Mouse (Mus musculus) intestine, postnatal 0 days (tissue): Measurements from ENCODE around the gene Drg2. TPM values are rescaled to one million over a fixed set of nuclear protein-coding genes. Genes with fewer than 3 reads are reported as not detected.
A peak's percentile ranks its signal among the peaks of the same experiment; 100 is the strongest.

ENCODE experiments used
- ATAC-seq: fragments of 200-750 bp; cut with Nextera tagmentation; 2 replicates; pipeline ENCODE4 v1.8.0; 2017; ENCODE audit warnings: mild to moderate bottlenecking, moderate TSS enrichment, moderate library complexity
- H3K27ac ChIP-seq: fragments of 300-500 bp; sonication (generic); 2 replicates; pipeline ENCODE4 v1.5.1; 2014; ENCODE audit warnings: mild to moderate bottlenecking, low read depth, low read length, moderate library complexity
- H3K27me3 ChIP-seq: fragments of 300-500 bp; sonication (generic); replicated peaks from 2 replicates; pipeline ENCODE4 v1.6.1; 2014; ENCODE audit warnings: low read length, mixed read lengths; ENCODE audit not compliant: control insufficient read depth, insufficient read depth
- H3K36me3 ChIP-seq: fragments of 300-500 bp; sonication (generic); 2 replicates; pipeline ENCODE4 v1.6.1; 2014; ENCODE audit warnings: mild to moderate bottlenecking, moderate library complexity; ENCODE audit not compliant: control insufficient read depth, insufficient read depth
- H3K4me1 ChIP-seq: fragments of 300-500 bp; sonication (generic); replicated peaks from 2 replicates; pipeline ENCODE4 v1.6.1; 2014; ENCODE audit warnings: antibody characterized with exemption, low read length, mixed read lengths; ENCODE audit not compliant: control insufficient read depth, insufficient read depth
- H3K4me2 ChIP-seq: fragments of 300-500 bp; sonication (generic); replicated peaks from 2 replicates; pipeline ENCODE4 v1.6.1; 2014; ENCODE audit warnings: low read depth, mild to moderate bottlenecking, moderate library complexity
- H3K4me3 ChIP-seq: fragments of 300-500 bp; sonication (generic); 2 replicates; pipeline ENCODE4 v1.5.1; 2014; ENCODE audit warnings: low read depth, low read length
- H3K9ac ChIP-seq: fragments of 300-500 bp; sonication (generic); 2 replicates; pipeline ENCODE4 v1.6.1; 2014; ENCODE audit warnings: mild to moderate bottlenecking, low read depth, low read length
- H3K9me3 ChIP-seq: fragments of 300-500 bp; sonication (generic); 2 replicates; pipeline ENCODE4 v1.6.1; 2016; ENCODE audit warnings: mixed run types; ENCODE audit not compliant: control insufficient read depth
- CTCF ChIP-seq: sonication (generic); IDR thresholded peaks from 2 replicates; pipeline ENCODE4 v1.5.1; 2016; ENCODE audit warnings: low read depth, mild to moderate bottlenecking, control low read depth, antibody characterized with exemption, moderate library complexity
- WGBS: fragments of 180-500 bp; shearing (Covaris S2); extraction: QIAGEN DNeasy Blood & Tissue Kit; methylation state at CpG from one replicate; pipeline ENCODE4 v1.1.7; 2014; 5-methylcytosine and 5-hydroxymethylcytosine counted together
- polyA plus RNA-seq: library from polyadenylated mRNA; unstranded; fragments of >200 nt; fragmentation: Nextera tagmentation; extraction: Ambion mirVana; gene quantifications from 2 replicates; pipeline ENCODE4 v1.2.1, GENCODE M21; 2015

Drg2 gene
- 40.9 and 41.7 TPM in 2 replicates for polyA plus RNA-seq

DNA sequence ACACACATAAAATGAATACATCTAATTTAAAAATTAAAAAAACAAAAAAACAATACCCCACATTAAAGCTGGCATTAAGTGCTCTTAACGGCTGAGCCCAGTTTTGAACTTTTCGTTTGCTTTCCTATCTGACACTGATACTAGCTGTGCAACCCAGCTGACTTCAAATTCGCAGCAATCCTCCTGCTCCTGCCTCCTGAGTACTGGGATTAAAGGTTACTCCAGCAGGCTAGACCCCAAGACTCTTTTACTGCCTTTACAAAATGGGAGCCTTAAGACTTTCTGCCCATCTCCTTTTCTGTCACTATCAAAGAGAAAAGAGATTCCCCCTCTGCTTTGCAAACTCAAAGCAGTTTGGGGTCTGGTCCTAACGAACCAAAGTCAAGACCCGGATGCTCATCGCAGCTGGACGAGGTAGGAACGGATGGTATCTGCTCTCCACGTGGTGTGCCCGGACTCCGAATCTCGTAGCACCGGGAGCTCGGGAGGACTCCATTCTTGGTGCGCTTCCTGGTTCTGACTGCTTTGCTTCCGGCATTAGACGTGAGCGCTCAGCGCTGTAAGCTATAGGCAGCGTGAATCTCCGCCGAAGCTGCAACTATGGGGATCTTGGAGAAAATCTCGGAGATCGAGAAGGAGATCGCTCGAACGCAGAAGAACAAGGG, at the start of gene Drg2:
Drg2 (plus strand) TSS at position 512 of the 665 bp plus-strand sequence.
- no peaks in the 10 kb centered on the region for H3K9me3 ChIP-seq
- TF ChIP-seq CTCF, result no peak
- 5% methylated on average over 27 of the region's 27 CpGs for WGBS
- peak within 1 kb of the TSS; percentile 75 for H3K4me2 ChIP-seq
- ATAC-seq, result peak; percentile 91
- H3K4me1 ChIP-seq, result no peaks in the 10 kb centered on the region; the same call in 1 of the 2 replicates
- H3K27ac ChIP-seq, result peak within 1 kb of the TSS; percentile 57
- peaks cover 29% of the 10 kb centered on the region for H3K36me3 ChIP-seq
- no peaks in the 10 kb centered on the region for H3K27me3 ChIP-seq
- peak within 1 kb of the TSS; percentile 79 for H3K9ac ChIP-seq
- peak within 1 kb of the TSS; percentile 56 for H3K4me3 ChIP-seq

DNA sequence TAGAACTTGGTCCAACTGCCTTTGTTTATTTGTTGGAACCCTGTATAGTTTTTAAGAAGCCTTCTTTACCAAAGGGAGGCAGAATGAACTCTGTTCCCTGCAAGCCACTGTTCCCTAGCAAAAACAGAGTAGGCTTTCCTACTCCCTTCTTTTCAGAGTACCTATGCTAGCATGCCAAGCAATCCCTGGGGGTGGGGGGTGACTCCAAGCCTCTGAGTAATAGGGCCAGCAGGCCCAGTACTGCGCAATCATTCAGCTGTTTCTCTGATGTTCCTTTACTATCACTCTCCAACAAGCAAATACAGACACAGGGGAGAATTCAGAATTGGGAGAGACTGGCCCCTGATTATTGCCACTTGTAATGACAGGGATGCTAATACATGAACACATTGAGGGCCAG, 47.8 kb upstream of the Drg2 start:
- Histone ChIP-seq H3K4me1 (no peaks in the 10 kb centered on the region), H3K36me3 (peaks cover 72% of the 10 kb centered on the region), H3K4me3 (no peak overlapping the region), H3K27ac (no peak overlapping the region), H3K4me2 (no peak overlapping the region), H3K27me3 (no peaks in the 10 kb centered on the region), H3K9ac (no peak overlapping the region), H3K9me3 (no peaks in the 10 kb centered on the region)
- 94% methylated on average over 1 of the region's 1 CpGs for WGBS
- ATAC-seq, result no peak
- no peak for TF ChIP-seq CTCF

GRCm38 (mm10) chr11:60412173-60412572, 42.2 kb upstream of the Drg2 start:
- H3K27me3 ChIP-seq, result no peaks in the 10 kb centered on the region
- no peak overlapping the region for H3K9ac ChIP-seq
- peaks cover 19% of the 10 kb centered on the region for H3K36me3 ChIP-seq
- peak; percentile 77 for TF ChIP-seq CTCF
- no peak overlapping the region for H3K4me3 ChIP-seq
- H3K4me1 ChIP-seq, result peaks cover 3% of the 10 kb centered on the region; the same call in 1 of the 2 replicates
- H3K9me3 ChIP-seq, result no peaks in the 10 kb centered on the region
- WGBS, result 7% methylated on average over 3 of the region's 3 CpGs
- no peak for ATAC-seq
- no peak overlapping the region for H3K4me2 ChIP-seq
- H3K27ac ChIP-seq, result no peak overlapping the region

DNA sequence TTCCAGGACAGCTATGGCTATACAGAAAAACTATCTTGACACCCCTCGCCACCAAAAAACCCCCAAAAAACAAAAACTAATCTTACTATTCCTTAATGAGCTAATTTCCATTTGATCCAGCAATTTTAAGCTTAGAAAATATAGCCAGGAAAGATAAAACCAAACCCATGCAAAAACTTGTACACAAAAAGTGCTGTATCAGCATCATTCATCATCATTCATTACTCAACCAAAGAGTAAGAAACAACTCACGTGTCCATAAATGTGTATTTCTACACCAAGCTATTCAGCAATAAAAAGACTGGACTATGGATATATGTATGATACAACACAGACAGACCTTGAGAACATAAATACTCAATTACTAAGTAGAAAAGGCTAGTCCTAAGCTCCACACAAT, 41.5 kb upstream of the Drg2 start:
- Histone ChIP-seq H3K36me3 (peaks cover 13% of the 10 kb centered on the region), H3K27me3 (no peaks in the 10 kb centered on the region), H3K4me2 (no peak overlapping the region), H3K9ac (no peak overlapping the region), H3K27ac (0 out of 2 replicates have a peak overlapping the region, but pooled peaks have one; percentile 41), H3K4me1 (peaks cover 3% of the 10 kb centered on the region; the same call in 1 of the 2 replicates), H3K9me3 (no peaks in the 10 kb centered on the region), H3K4me3 (no peak overlapping the region)
- WGBS, result 66% methylated on average over 2 of the region's 2 CpGs
- ATAC-seq, result no peak
- TF ChIP-seq CTCF, result no peak

- Histone ChIP-seq H3K9ac (peak overlapping the region; percentile 81), H3K4me2 (peak overlapping the region; percentile 93), H3K4me1 (peaks cover 3% of the 10 kb centered on the region; the same call in 1 of the 2 replicates), H3K36me3 (no peaks in the 10 kb centered on the region; the same call in 1 of the 2 replicates), H3K4me3 (peak overlapping the region; percentile 85), H3K9me3 (no peaks in the 10 kb centered on the region), H3K27ac (peak overlapping the region; percentile 95), H3K27me3 (no peaks in the 10 kb centered on the region)
- TF ChIP-seq CTCF, result no peak
- ATAC-seq, result peak; percentile 23
- under 1% methylated on average over 21 of the region's 21 CpGs for WGBS
Observed at GRCm38 (mm10) chr11:60416590-60416962, 37.8 kb upstream of the Drg2 start.

DNA sequence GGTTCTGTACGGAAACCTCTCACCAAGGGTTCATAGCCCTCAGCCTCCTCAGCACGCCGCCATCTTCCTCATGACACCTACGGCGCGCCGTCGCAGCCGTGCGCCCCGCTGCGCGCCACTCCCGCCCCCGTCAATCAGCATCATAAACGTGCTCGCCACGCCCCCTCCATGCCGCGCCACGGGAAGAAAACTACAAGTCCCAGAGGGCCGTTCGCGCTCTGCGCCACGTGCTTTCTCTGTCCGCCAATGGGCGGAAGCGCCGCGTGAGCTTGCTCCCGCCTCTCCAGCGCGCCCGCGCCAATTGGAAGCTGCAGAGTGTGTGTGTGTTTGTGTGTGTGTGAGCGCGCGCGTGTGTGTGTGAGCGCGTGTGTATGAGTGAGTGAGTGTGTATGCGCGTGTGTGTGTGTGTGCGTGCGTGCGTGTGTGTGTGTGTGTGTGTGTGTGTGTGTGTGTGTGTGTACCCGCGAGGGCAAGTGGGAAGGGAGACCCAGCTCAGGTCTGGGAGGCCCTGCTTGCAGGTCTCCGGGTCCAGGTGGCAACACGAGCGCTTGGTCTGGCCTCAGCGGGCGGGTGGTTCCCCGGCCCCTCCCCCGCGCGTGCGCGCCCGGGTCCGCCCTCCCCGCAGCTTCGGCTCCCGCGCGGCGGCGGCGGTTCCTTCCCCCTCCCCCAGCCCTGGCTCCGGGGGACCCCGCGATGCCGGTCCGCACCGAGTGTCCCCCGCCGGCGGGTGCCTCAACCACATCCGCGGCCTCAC, 37.3 kb upstream of the Drg2 start, which contains the start of gene Gid4:
Gid4 (plus strand) TSS at position 183 of the 754 bp plus-strand sequence.
- peak; percentile 95 for ATAC-seq
- WGBS, result under 1% methylated on average over 54 of the region's 81 CpGs
- no peaks in the 10 kb centered on the region for H3K9me3 ChIP-seq
- H3K27ac ChIP-seq, result peak within 1 kb of the TSS; percentile 95
- no peak for TF ChIP-seq CTCF
- peak within 1 kb of the TSS; percentile 89 for H3K9ac ChIP-seq
- peaks cover 3% of the 10 kb centered on the region; the same call in 1 of the 2 replicates for H3K4me1 ChIP-seq
- H3K4me3 ChIP-seq, result peak within 1 kb of the TSS; percentile 85
- H3K36me3 ChIP-seq, result no peaks in the 10 kb centered on the region; the same call in 1 of the 2 replicates
- peak within 1 kb of the TSS; percentile 93 for H3K4me2 ChIP-seq
- H3K27me3 ChIP-seq, result no peaks in the 10 kb centered on the region
